Mouse (Mus musculus): ENCODE results near the gene Gm20431. TPM values are rescaled to one million over a fixed set of nuclear protein-coding genes. Genes with fewer than 3 reads are reported as not detected.

The Gm20431 gene
- polyA plus RNA-seq, 1 experiment: 41.0 TPM

- peaks cover 3% of the 10 kb centered on the region; the same call in 1 of the 2 replicates for H3K4me1 ChIP-seq (ENCODE audit: control insufficient read depth, insufficient read depth, low read length)
- no peak overlapping the region for H3K4me3 ChIP-seq (ENCODE audit: control insufficient read depth, low read depth, low read length)
- TF ChIP-seq CTCF (IDR thresholded peaks at IDR 0.05; ENCODE audit: control insufficient read depth, insufficient read depth, insufficient replicate concordance, low read depth, low read length) (no peak), POLR2A (IDR thresholded peaks at IDR 0.05; ENCODE audit: control insufficient read depth, low read depth, low read length) (no peak)
- H3K27ac ChIP-seq (ENCODE audit: control insufficient read depth, insufficient read depth, low read depth, low read length): no peak overlapping the region
- H3K27me3 ChIP-seq (ENCODE audit: control insufficient read depth, insufficient read depth, low read length): no peaks in the 10 kb centered on the region
- no peaks in the 10 kb centered on the region for H3K36me3 ChIP-seq (ENCODE audit: control insufficient read depth, insufficient read depth, low read length)
Observed at GRCm38 (mm10) chr2:167565312-167565656, 96.0 kb downstream of the Gm20431 start.

- peaks cover 5% of the 10 kb centered on the region; the same call in 1 of the 2 replicates for H3K4me1 ChIP-seq (ENCODE audit: control insufficient read depth, insufficient read depth, low read length)
- TF ChIP-seq CTCF (IDR thresholded peaks at IDR 0.05; ENCODE audit: control insufficient read depth, insufficient read depth, insufficient replicate concordance, low read depth, low read length) (no peak), POLR2A (IDR thresholded peaks at IDR 0.05; ENCODE audit: control insufficient read depth, low read depth, low read length) (no peak)
- H3K4me3 ChIP-seq (ENCODE audit: control insufficient read depth, low read depth, low read length): no peak overlapping the region
- no peaks in the 10 kb centered on the region for H3K36me3 ChIP-seq (ENCODE audit: control insufficient read depth, insufficient read depth, low read length)
- H3K27me3 ChIP-seq (ENCODE audit: control insufficient read depth, insufficient read depth, low read length): no peaks in the 10 kb centered on the region
- no peak overlapping the region for H3K27ac ChIP-seq (ENCODE audit: control insufficient read depth, insufficient read depth, low read depth, low read length)
Observed at GRCm38 (mm10) chr2:167564551-167565311, 96.6 kb downstream of the Gm20431 start.

- Histone ChIP-seq H3K27ac (ENCODE audit: control insufficient read depth, insufficient read depth, low read depth, low read length) (no peak overlapping the region), H3K27me3 (ENCODE audit: control insufficient read depth, insufficient read depth, low read length) (no peaks in the 10 kb centered on the region), H3K4me3 (ENCODE audit: control insufficient read depth, low read depth, low read length) (no peak overlapping the region), H3K4me1 (ENCODE audit: control insufficient read depth, insufficient read depth, low read length) (peaks cover 9% of the 10 kb centered on the region; the same call in 1 of the 2 replicates), H3K36me3 (ENCODE audit: control insufficient read depth, insufficient read depth, low read length) (no peaks in the 10 kb centered on the region)
- no peak for TF ChIP-seq POLR2A (IDR thresholded peaks at IDR 0.05; ENCODE audit: control insufficient read depth, low read depth, low read length)
- TF ChIP-seq CTCF (IDR thresholded peaks at IDR 0.05; ENCODE audit: control insufficient read depth, insufficient read depth, insufficient replicate concordance, low read depth, low read length): no peak
Observed at GRCm38 (mm10) chr2:167563703-167564102, 97.6 kb downstream of the Gm20431 start.

- Histone ChIP-seq H3K4me3 (ENCODE audit: control insufficient read depth, low read depth, low read length) (no peak overlapping the region), H3K27ac (ENCODE audit: control insufficient read depth, insufficient read depth, low read depth, low read length) (no peak overlapping the region), H3K4me1 (ENCODE audit: control insufficient read depth, insufficient read depth, low read length) (peaks cover 9% of the 10 kb centered on the region; the same call in 1 of the 2 replicates), H3K36me3 (ENCODE audit: control insufficient read depth, insufficient read depth, low read length) (no peaks in the 10 kb centered on the region), H3K27me3 (ENCODE audit: control insufficient read depth, insufficient read depth, low read length) (no peaks in the 10 kb centered on the region)
- no peak for TF ChIP-seq POLR2A (IDR thresholded peaks at IDR 0.05; ENCODE audit: control insufficient read depth, low read depth, low read length)
- no peak for TF ChIP-seq CTCF (IDR thresholded peaks at IDR 0.05; ENCODE audit: control insufficient read depth, insufficient read depth, insufficient replicate concordance, low read depth, low read length)
Observed at GRCm38 (mm10) chr2:167563035-167563434, 98.3 kb downstream of the Gm20431 start.

GRCm38 (mm10) chr2:167562101-167562500 is 99.2 kb downstream of the Gm20431 start:
- TF ChIP-seq POLR2A (IDR thresholded peaks at IDR 0.05; ENCODE audit: control insufficient read depth, low read depth, low read length): no peak
- no peak for TF ChIP-seq CTCF (IDR thresholded peaks at IDR 0.05; ENCODE audit: control insufficient read depth, insufficient read depth, insufficient replicate concordance, low read depth, low read length)
- no peak overlapping the region for H3K27ac ChIP-seq (ENCODE audit: control insufficient read depth, insufficient read depth, low read depth, low read length)
- no peak overlapping the region for H3K4me3 ChIP-seq (ENCODE audit: control insufficient read depth, low read depth, low read length)
- H3K36me3 ChIP-seq (ENCODE audit: control insufficient read depth, insufficient read depth, low read length): no peaks in the 10 kb centered on the region
- H3K27me3 ChIP-seq (ENCODE audit: control insufficient read depth, insufficient read depth, low read length): no peaks in the 10 kb centered on the region
- peaks cover 9% of the 10 kb centered on the region; the same call in 1 of the 2 replicates for H3K4me1 ChIP-seq (ENCODE audit: control insufficient read depth, insufficient read depth, low read length)

GRCm38 (mm10) chr2:167559413-167559812 is 101.9 kb downstream of the Gm20431 start:
- Histone ChIP-seq H3K27me3 (ENCODE audit: control insufficient read depth, insufficient read depth, low read length) (no peaks in the 10 kb centered on the region), H3K36me3 (ENCODE audit: control insufficient read depth, insufficient read depth, low read length) (no peaks in the 10 kb centered on the region), H3K4me3 (ENCODE audit: control insufficient read depth, low read depth, low read length) (no peak overlapping the region; the same call in 1 of the 2 replicates), H3K27ac (ENCODE audit: control insufficient read depth, insufficient read depth, low read depth, low read length) (no peak overlapping the region), H3K4me1 (ENCODE audit: control insufficient read depth, insufficient read depth, low read length) (peaks cover 6% of the 10 kb centered on the region; the same call in 1 of the 2 replicates)
- TF ChIP-seq CTCF (IDR thresholded peaks at IDR 0.05; ENCODE audit: control insufficient read depth, insufficient read depth, insufficient replicate concordance, low read depth, low read length) (no peak), POLR2A (IDR thresholded peaks at IDR 0.05; ENCODE audit: control insufficient read depth, low read depth, low read length) (no peak)

Other genes with a start within 250 kb of the Gm20431 start
- 53.5 and 63.4 TPM in 2 replicates for gene Slc9a8, start 239.8 kb downstream of the Gm20431 start, polyA plus RNA-seq (2012; rRNA removed)
- gene Rnf114, start 168.9 kb downstream of the Gm20431 start, polyA plus RNA-seq (2012; rRNA removed): 69.1 and 70.1 TPM in 2 replicates
- gene Spata2, start 168.6 kb downstream of the Gm20431 start, polyA plus RNA-seq (2012; rRNA removed): 14.9 and 15.0 TPM in 2 replicates
- 7.9 TPM in 2 replicates for gene Snai1, start 123.3 kb downstream of the Gm20431 start, polyA plus RNA-seq (2012; rRNA removed)
- gene Ube2v1, start 29.4 kb downstream of the Gm20431 start, polyA plus RNA-seq (2012; rRNA removed): 17.9 and 21.6 TPM in 2 replicates
- 2.9 and 4.0 TPM in 2 replicates for gene Cebpb, start 27.4 kb upstream of the Gm20431 start, polyA plus RNA-seq (2012; rRNA removed)
- gene Tmem189, start 28.3 kb upstream of the Gm20431 start, polyA plus RNA-seq (2012; rRNA removed): 97.4 and 99.8 TPM in 2 replicates

All from testis, adult 2 months (tissue).